Mouse (Mus musculus) C3H10T1/2 (cell line): ENCODE results near the gene Chmp2b. TPM values are rescaled to one million over a fixed set of nuclear protein-coding genes. Genes with fewer than 3 reads are reported as not detected.

Experiments used
- polyA plus RNA-seq, 2 experiments: library from polyadenylated mRNA; unstranded; fragments of >200 nt; fragmentation: generic; extraction: Trizol; gene quantifications; one replicate each; pipeline ENCODE4 v1.2.1; 2012; ENCODE audit warnings: missing spikeins in 2 of 2

Gene Chmp2b
- 10 to 100 TPM in 1 of 2 experiments, 1 to 10 TPM in 1; 3.8 to 33.5 TPM for polyA plus RNA-seq

GRCm38 (mm10) chr16:65561963-65562863, at the start of gene Chmp2b:
Gene Chmp2b, minus strand, starts transcription at chr16:65562726.

GRCm38 (mm10) chr16:65520211-65520610, 42.3 kb downstream of the Chmp2b start, which contains the start of gene Pou1f1:
Gene Pou1f1, plus strand, starts transcription at chr16:65520511.

Other genes starting within 250 kb of the Chmp2b start
- under 1 TPM in 1 of 2 experiments, not detected in 1; 0.02 TPM for gene Pou1f1, start 42.2 kb downstream of the Chmp2b start, polyA plus RNA-seq